Mouse (Mus musculus) ovary, adult 18-20 months (tissue): Measurements from ENCODE around the gene Eif4g3.

Experiments
- DNase-seq: peaks from one replicate; pipeline ENCODE4 v3.0.0; 2022; ENCODE audit warnings: low spot score, mixed read lengths

The Eif4g3 gene

GRCm38 (mm10) chr4:138063372-138064265 is 70.8 kb downstream of the Eif4g3 start:
- no peak for DNase-seq

GRCm38 (mm10) chr4:138064882-138065592 is 72.2 kb downstream of the Eif4g3 start:
- DNase-seq: no peak

GRCm38 (mm10) chr4:138065593-138066169 is 72.9 kb downstream of the Eif4g3 start:
- no peak for DNase-seq

GRCm38 (mm10) chr4:138066421-138066820 is 73.6 kb downstream of the Eif4g3 start:
- DNase-seq: no peak

GRCm38 (mm10) chr4:138067858-138068257 is 75.0 kb downstream of the Eif4g3 start:
- DNase-seq: no peak

GRCm38 (mm10) chr4:138068598-138068997 is 75.8 kb downstream of the Eif4g3 start:
- DNase-seq: no peak

- no peak for DNase-seq
Measured at GRCm38 (mm10) chr4:138069371-138069770, 76.5 kb downstream of the Eif4g3 start.

- no peak for DNase-seq
Measured at GRCm38 (mm10) chr4:138071497-138071896, 78.7 kb downstream of the Eif4g3 start.

- DNase-seq: no peak
Measured at GRCm38 (mm10) chr4:138073086-138073485, 80.3 kb downstream of the Eif4g3 start.

GRCm38 (mm10) chr4:138073531-138073930 is 80.7 kb downstream of the Eif4g3 start:
- DNase-seq: no peak

GRCm38 (mm10) chr4:138074896-138075584 is 82.2 kb downstream of the Eif4g3 start:
- no peak for DNase-seq

- no peak for DNase-seq
Measured at GRCm38 (mm10) chr4:138077663-138078295, 85.0 kb downstream of the Eif4g3 start.

GRCm38 (mm10) chr4:138079234-138079633 is 86.4 kb downstream of the Eif4g3 start:
- DNase-seq: no peak

GRCm38 (mm10) chr4:138082466-138082865 is 89.6 kb downstream of the Eif4g3 start:
- no peak for DNase-seq

GRCm38 (mm10) chr4:138084103-138084502 is 91.3 kb downstream of the Eif4g3 start:
- no peak for DNase-seq

- no peak for DNase-seq
Measured at GRCm38 (mm10) chr4:138084851-138085573, 92.2 kb downstream of the Eif4g3 start.

- DNase-seq: no peak
Measured at GRCm38 (mm10) chr4:138086949-138087348, 94.1 kb downstream of the Eif4g3 start.

GRCm38 (mm10) chr4:138089512-138089911 is 96.7 kb downstream of the Eif4g3 start:
- no peak for DNase-seq

- no peak for DNase-seq
Measured at GRCm38 (mm10) chr4:138091562-138092194, 98.9 kb downstream of the Eif4g3 start.

GRCm38 (mm10) chr4:138100456-138100855 is 107.6 kb downstream of the Eif4g3 start:
- no peak for DNase-seq
